Comparison of ENCODE assay signal across 7 mouse cellular contexts in the genomic region with DNA sequence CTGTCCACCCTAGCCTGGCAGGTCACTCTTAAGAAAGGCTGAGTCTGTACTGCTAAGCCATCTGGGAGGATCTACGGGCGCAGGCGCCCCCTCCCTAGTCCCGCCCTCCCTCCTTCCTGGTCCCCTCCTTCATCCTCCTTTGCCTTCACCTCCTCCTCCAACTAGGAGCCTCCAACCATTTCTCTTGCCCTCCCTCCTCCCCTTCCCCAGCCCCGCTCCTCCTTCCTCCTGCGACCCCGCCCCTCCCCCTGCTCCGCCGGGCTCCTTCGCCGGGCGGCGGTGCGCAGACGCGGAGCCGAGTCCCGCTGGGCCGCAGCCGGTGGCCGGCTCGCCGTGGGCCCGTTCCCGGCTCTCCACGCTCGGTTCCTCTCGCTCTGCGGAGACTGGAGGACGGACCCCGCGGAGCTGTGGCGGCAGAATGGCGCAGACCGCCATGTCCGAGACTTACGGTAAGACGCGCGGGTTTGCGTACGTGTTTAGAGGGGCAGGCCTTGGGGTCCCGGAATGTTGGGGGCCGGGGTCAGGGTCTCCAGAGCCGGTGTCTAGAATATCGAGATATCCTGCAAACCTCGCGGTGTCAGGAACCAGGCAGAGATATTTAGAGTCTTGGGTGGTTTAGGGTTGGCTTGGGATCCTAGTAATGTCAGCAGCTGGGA. TPM values are rescaled to one million over a fixed set of nuclear protein-coding genes. Genes with fewer than 3 reads are reported as not detected.
DNase-seq lines count a peak whose midpoint lies in the region; ATAC-seq and TF ChIP-seq lines count a peak whose summit lies in the region.

A gene (plus strand): TSS at position 268 of the 656 bp plus-strand sequence.

- H3K4me1 ChIP-seq in embryonic facial prominence, embryonic 11.5 days (ENCODE audit: control insufficient read depth, insufficient read depth, low read length): peaks cover 4% of the 10 kb centered on the region
- peaks cover 9% of the 10 kb centered on the region for H3K4me1 ChIP-seq in intestine, postnatal 0 days (replicated peaks; ENCODE audit: control insufficient read depth, insufficient read depth, low read length)
- peaks cover 34% of the 10 kb centered on the region for H3K4me1 ChIP-seq in limb, embryonic 10.5 days
- peaks cover 26% of the 10 kb centered on the region for H3K4me1 ChIP-seq in midbrain, embryonic 12.5 days
- H3K4me1 ChIP-seq in spleen, adult 2 months (ENCODE audit: control insufficient read depth, insufficient read depth, insufficient read length): no peaks in the 10 kb centered on the region

- ATAC-seq in embryonic facial prominence, embryonic 11.5 days (replicated peaks; ENCODE audit: insufficient number of reproducible peaks, low FRiP score, low TSS enrichment, low read depth): peak; percentile 91
- peak; percentile 72 for ATAC-seq in granulocyte monocyte progenitor cell, adult 5-6 weeks (replicated peaks; ENCODE audit: poor library complexity, severe bottlenecking)
- peak; percentile 78 for ATAC-seq in intestine, postnatal 0 days
- ATAC-seq in midbrain, embryonic 12.5 days (ENCODE audit: low FRiP score, low read depth): peak; percentile 93

- TF ChIP-seq CTCF in intestine, postnatal 0 days (IDR thresholded peaks at IDR 0.05; ENCODE audit: low read depth): no peak
- TF ChIP-seq CTCF in spleen, adult 2 months (IDR thresholded peaks at IDR 0.05; ENCODE audit: extremely low read depth, insufficient read depth, insufficient read length, insufficient replicate concordance): no peak

- H3K27ac ChIP-seq in embryonic facial prominence, embryonic 11.5 days (replicated peaks; ENCODE audit: low read depth, low read length): peak within 1 kb of the TSS; percentile 48
- peak within 1 kb of the TSS; percentile 96 for H3K27ac ChIP-seq in intestine, postnatal 0 days (ENCODE audit: low read depth, low read length)
- H3K27ac ChIP-seq in limb, embryonic 10.5 days: peak within 1 kb of the TSS; percentile 95
- H3K27ac ChIP-seq in midbrain, embryonic 12.5 days (replicated peaks): peak within 1 kb of the TSS; percentile 88
- H3K27ac ChIP-seq in spleen, adult 2 months (ENCODE audit: insufficient read depth, low read length): 0 out of 2 replicates have a peak within 1 kb of the TSS, but pooled peaks have one; percentile 39

- H3K9ac ChIP-seq in embryonic facial prominence, embryonic 11.5 days (replicated peaks; ENCODE audit: low read length): peak within 1 kb of the TSS; percentile 77
- H3K9ac ChIP-seq in intestine, postnatal 0 days (ENCODE audit: low read depth, low read length): peak within 1 kb of the TSS; percentile 95
- H3K9ac ChIP-seq in midbrain, embryonic 12.5 days (replicated peaks): peak within 1 kb of the TSS; percentile 85

- peak within 1 kb of the TSS; percentile 65 for H3K4me3 ChIP-seq in embryonic facial prominence, embryonic 11.5 days (ENCODE audit: low read depth, low read length)
- H3K4me3 ChIP-seq in intestine, postnatal 0 days (ENCODE audit: low read depth, low read length): peak within 1 kb of the TSS; percentile 93
- peak within 1 kb of the TSS; percentile 93 for H3K4me3 ChIP-seq in limb, embryonic 10.5 days
- peak within 1 kb of the TSS; percentile 83 for H3K4me3 ChIP-seq in midbrain, embryonic 12.5 days
- peak within 1 kb of the TSS; percentile 77 for H3K4me3 ChIP-seq in spleen, adult 2 months (ENCODE audit: extremely low read depth, insufficient read depth, insufficient read length)

- WGBS in embryonic facial prominence, embryonic 11.5 days: 0% methylated on average over 35 of the region's 48 CpGs
- WGBS in intestine, postnatal 0 days: under 1% methylated on average over 47 of the region's 48 CpGs
- WGBS in limb, embryonic 10.5 days: under 1% methylated on average over 47 of the region's 48 CpGs
- WGBS in midbrain, embryonic 12.5 days: 0% methylated on average over 48 of the region's 48 CpGs
- WGBS in spleen, adult 2 months: under 1% methylated on average over 45 of the region's 48 CpGs

- no peaks in the 10 kb centered on the region for H3K36me3 ChIP-seq in embryonic facial prominence, embryonic 11.5 days (replicated peaks; ENCODE audit: control insufficient read depth, insufficient read depth, low read depth, low read length)
- H3K36me3 ChIP-seq in intestine, postnatal 0 days (ENCODE audit: control insufficient read depth, insufficient read depth): peaks cover 4% of the 10 kb centered on the region; the same call in 1 of the 2 replicates
- H3K36me3 ChIP-seq in limb, embryonic 10.5 days: peaks cover 13% of the 10 kb centered on the region
- H3K36me3 ChIP-seq in midbrain, embryonic 12.5 days: no peaks in the 10 kb centered on the region
- no peaks in the 10 kb centered on the region for H3K36me3 ChIP-seq in spleen, adult 2 months (ENCODE audit: control insufficient read depth, insufficient read depth, low read length)

- no peaks in the 10 kb centered on the region for H3K9me3 ChIP-seq in embryonic facial prominence, embryonic 11.5 days (replicated peaks; ENCODE audit: control insufficient read depth, low read length)
- no peaks in the 10 kb centered on the region for H3K9me3 ChIP-seq in intestine, postnatal 0 days (ENCODE audit: control insufficient read depth)
- H3K9me3 ChIP-seq in limb, embryonic 10.5 days (replicated peaks): no peaks in the 10 kb centered on the region
- H3K9me3 ChIP-seq in midbrain, embryonic 12.5 days: no peaks in the 10 kb centered on the region

- DNase-seq in adrenal gland, adult 8-10 months: peak; percentile 69
- peak; percentile 93 for DNase-seq in embryonic facial prominence, embryonic 11.5 days (ENCODE audit: low spot score)
- DNase-seq in limb, embryonic 10.5 days (ENCODE audit: low spot score): peak; percentile 93
- DNase-seq in spleen, adult 2 months (ENCODE audit: low read depth in 1 of 2, low spot score in 2 of 2): peak in 1 of 2 experiments; percentile 20

- peak within 1 kb of the TSS; percentile 86 for H3K4me2 ChIP-seq in embryonic facial prominence, embryonic 11.5 days (ENCODE audit: low read depth, low read length)
- H3K4me2 ChIP-seq in intestine, postnatal 0 days (replicated peaks; ENCODE audit: low read depth): peak within 1 kb of the TSS; percentile 84
- H3K4me2 ChIP-seq in midbrain, embryonic 12.5 days (replicated peaks): peak within 1 kb of the TSS; percentile 73

- TF ChIP-seq POLR2A in spleen, adult 2 months (IDR thresholded peaks at IDR 0.05; ENCODE audit: low read depth, low read length): no peak

- H3K27me3 ChIP-seq in embryonic facial prominence, embryonic 11.5 days (ENCODE audit: control insufficient read depth, insufficient read depth, low read length): no peaks in the 10 kb centered on the region
- no peaks in the 10 kb centered on the region for H3K27me3 ChIP-seq in intestine, postnatal 0 days (replicated peaks; ENCODE audit: control insufficient read depth, insufficient read depth, low read length)
- H3K27me3 ChIP-seq in limb, embryonic 10.5 days (ENCODE audit: low read depth, poor library complexity, severe bottlenecking): no peaks in the 10 kb centered on the region
- 0 out of 2 replicates have a peak, but pooled peaks cover 3% of the 10 kb centered on the region for H3K27me3 ChIP-seq in midbrain, embryonic 12.5 days
- H3K27me3 ChIP-seq in spleen, adult 2 months (ENCODE audit: control insufficient read depth, insufficient read depth, low read length): no peaks in the 10 kb centered on the region; the same call in 1 of the 2 replicates

RNA-seq across cellular contexts. Expression of the gene that starts here (rescaled TPM):
- total RNA-seq in adrenal gland, adult 8-10 months (2022): 10 to 100 TPM; 24.3 to 40.6 (median 34.0) TPM
- polyA plus RNA-seq in embryonic facial prominence, embryonic 11.5 days (2014; fragmentation: Nextera tagmentation; extraction: Ambion mirVana): 56.7 and 57.3 TPM in 2 replicates
- total RNA-seq in granulocyte monocyte progenitor cell, adult 5-6 weeks (2014; fragmentation: Nextera tagmentation): 6.2 TPM in 1 of 2 replicates, not detected in the other
- total RNA-seq in granulocyte monocyte progenitor cell, adult 5-6 weeks (2017): 0.21 and 0.43 TPM in 2 replicates
- 104 TPM in 2 replicates for polyA plus RNA-seq in intestine, postnatal 0 days (2015; fragmentation: Nextera tagmentation; extraction: Ambion mirVana)
- polyA plus RNA-seq in limb, embryonic 10.5 days (2016; fragmentation: Nextera tagmentation; extraction: Ambion mirVana): 58.2 and 61.8 TPM in 2 replicates
- 55.3 and 57.8 TPM in 2 replicates for polyA plus RNA-seq in midbrain, embryonic 12.5 days (2016; fragmentation: Nextera tagmentation; extraction: Ambion mirVana)
- polyA plus RNA-seq in spleen, adult 2 months (2012; rRNA removed): 4.2 and 4.8 TPM in 2 replicates

Comparison
In these comparisons a context has a peak if more than half of its experiments do, and no peak if none do; other contexts are left out.
1. H3K27ac ChIP-seq: peak in every context shown above with its lines; median percentile 96 in intestine, postnatal 0 days; 95 in limb, embryonic 10.5 days; 88 in midbrain, embryonic 12.5 days; 48 in embryonic facial prominence, embryonic 11.5 days; 39 in spleen, adult 2 months.